Mouse (Mus musculus) G1E (cell line): ENCODE results near the gene Wdsub1.

Experiments
- CTCF ChIP-seq: IDR thresholded peaks from 2 replicates; pipeline ENCODE4 v1.5.1; 2012; ENCODE audit warnings: low read depth, low read length, inconsistent platforms, mixed read lengths
- GATA1 ChIP-seq: IDR thresholded peaks from 2 replicates; pipeline ENCODE4 v1.6.1; 2012; ENCODE audit warnings: borderline replicate concordance, low read length, inconsistent platforms, mixed read lengths
- TAL1 ChIP-seq: conservative IDR thresholded peaks from 2 replicates; pipeline ENCODE4 v1.6.1; 2012; ENCODE audit warnings: low read depth, low read length, inconsistent platforms, mixed read lengths

DNA sequence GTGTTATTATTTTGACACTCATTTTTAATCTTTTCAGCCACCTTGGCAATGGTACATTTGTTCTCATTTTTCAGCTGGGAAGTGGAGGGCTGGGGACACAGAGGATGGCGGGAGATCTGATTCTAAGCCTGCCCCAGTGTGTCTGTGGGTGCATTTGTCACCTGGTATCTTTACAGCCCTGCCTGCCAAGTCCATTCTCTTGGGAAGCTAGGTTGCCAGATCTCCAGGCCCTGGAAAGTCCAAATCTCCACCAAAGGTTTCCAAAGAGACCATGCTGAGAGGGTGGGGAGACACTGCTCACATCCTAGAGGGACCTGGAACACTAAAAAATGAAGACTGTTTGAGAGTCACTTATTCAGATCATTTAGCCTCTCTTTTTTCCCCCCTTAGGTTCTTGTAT, 71.1 kb downstream of the Wdsub1 start:
- TF ChIP-seq CTCF: no peak
- TF ChIP-seq GATA1: no peak
- TF ChIP-seq TAL1: no peak
